Mouse (Mus musculus): Measurements from ENCODE around the gene Plin5.

DNA sequence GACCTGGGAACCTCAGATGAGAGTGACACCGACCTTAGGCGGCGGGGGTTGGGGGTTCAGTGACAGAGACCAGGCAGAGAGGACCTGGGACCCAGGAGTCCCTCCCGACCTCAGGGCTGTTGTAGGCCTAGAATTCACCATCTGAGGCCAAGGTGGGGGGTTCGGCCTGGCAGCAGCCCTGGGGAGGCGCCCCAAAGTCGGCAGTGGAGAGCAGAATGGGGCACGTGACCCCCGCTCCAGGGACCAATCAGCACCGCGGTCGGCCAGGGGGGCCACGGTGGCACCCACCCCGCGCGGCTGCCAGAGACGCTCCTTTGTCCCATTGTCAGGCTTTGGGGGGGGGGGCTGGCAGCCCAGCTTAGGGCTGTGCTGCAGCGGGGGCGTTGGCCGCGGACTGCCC is 22.0 kb upstream of the Plin5 start:
- no peak for TF ChIP-seq POLR2A (IDR thresholded peaks at IDR 0.05; ENCODE audit: control insufficient read depth, extremely low read depth, insufficient read depth, low read length, poor library complexity)
- TF ChIP-seq CTCF (IDR thresholded peaks at IDR 0.05; ENCODE audit: borderline replicate concordance, control insufficient read depth, extremely low read depth, insufficient read depth, low read length, poor library complexity): no peak

All from thymus, adult 2 months (tissue).